Mouse (Mus musculus) ovary, postnatal 14 days (tissue): ENCODE measurements around the gene Upk3b.
A peak's percentile ranks its signal among the peaks of the same experiment; 100 is the strongest.

Source experiments
- DNase-seq: peaks from one replicate; pipeline ENCODE4 v3.0.0; 2022; ENCODE audit warnings: low spot score

Gene Upk3b

GRCm38 (mm10) chr5:136075076-136075475 is 36.8 kb downstream of the Upk3b start:
- DNase-seq, result no peak

- no peak for DNase-seq
Observed at GRCm38 (mm10) chr5:136076284-136076683, 38.0 kb downstream of the Upk3b start.

GRCm38 (mm10) chr5:136077001-136077550 is 38.8 kb downstream of the Upk3b start:
- DNase-seq, result no peak

GRCm38 (mm10) chr5:136078136-136078535 is 39.8 kb downstream of the Upk3b start:
- DNase-seq, result no peak

- DNase-seq, result no peak
Observed at GRCm38 (mm10) chr5:136082345-136082744, 44.0 kb downstream of the Upk3b start.

- DNase-seq, result peak; percentile 77
Observed at GRCm38 (mm10) chr5:136083669-136084107, 45.4 kb downstream of the Upk3b start, which contains the start of gene Rasa4. Gene Rasa4, plus strand, starts transcription at chr5:136083916.

GRCm38 (mm10) chr5:136084144-136084881 is 46.0 kb downstream of the Upk3b start:
- DNase-seq, result no peak

- peak; percentile 15 for DNase-seq
Observed at GRCm38 (mm10) chr5:136084891-136085651, 46.8 kb downstream of the Upk3b start.

- DNase-seq, result no peak
Observed at GRCm38 (mm10) chr5:136086290-136086689, 48.0 kb downstream of the Upk3b start.

GRCm38 (mm10) chr5:136088821-136089575 is 50.7 kb downstream of the Upk3b start:
- DNase-seq, result no peak

GRCm38 (mm10) chr5:136091927-136092326 is 53.6 kb downstream of the Upk3b start:
- DNase-seq, result no peak

- no peak for DNase-seq
Observed at GRCm38 (mm10) chr5:136094249-136095010, 56.1 kb downstream of the Upk3b start.

GRCm38 (mm10) chr5:136095089-136095488 is 56.8 kb downstream of the Upk3b start:
- no peak for DNase-seq
